Mouse (Mus musculus): Measurements from ENCODE around the gene Gm10477. TPM values are rescaled to one million over a fixed set of nuclear protein-coding genes. Genes with fewer than 3 reads are reported as not detected.
"Not testable (repeated sequence)": the region's sequence is repeated elsewhere in the genome, so short reads cannot be mapped to it uniquely, and the experiment has no call there.

Gene Gm10477
- polyA plus RNA-seq (2012; rRNA removed) = not detected in 2 replicates

GRCm38 (mm10) chrX:56524442-56524841 is at the start of gene Gm10477:
Gene Gm10477 (plus strand): TSS chrX:56524742.
- not testable (repeated sequence) for DNase-seq (ENCODE audit: low read depth)

GRCm38 (mm10) chrX:56477553-56477952 is 47.0 kb upstream of the Gm10477 start:
- DNase-seq (ENCODE audit: low read depth) = no peak
- TF ChIP-seq POLR2A (IDR thresholded peaks at IDR 0.05; ENCODE audit: borderline replicate concordance, extremely low read depth, insufficient read depth, insufficient read length, poor library complexity, severe bottlenecking) (no peak), CTCF (IDR thresholded peaks at IDR 0.05; ENCODE audit: borderline replicate concordance, extremely low read depth, insufficient read depth, insufficient read length) (no peak)

DNA sequence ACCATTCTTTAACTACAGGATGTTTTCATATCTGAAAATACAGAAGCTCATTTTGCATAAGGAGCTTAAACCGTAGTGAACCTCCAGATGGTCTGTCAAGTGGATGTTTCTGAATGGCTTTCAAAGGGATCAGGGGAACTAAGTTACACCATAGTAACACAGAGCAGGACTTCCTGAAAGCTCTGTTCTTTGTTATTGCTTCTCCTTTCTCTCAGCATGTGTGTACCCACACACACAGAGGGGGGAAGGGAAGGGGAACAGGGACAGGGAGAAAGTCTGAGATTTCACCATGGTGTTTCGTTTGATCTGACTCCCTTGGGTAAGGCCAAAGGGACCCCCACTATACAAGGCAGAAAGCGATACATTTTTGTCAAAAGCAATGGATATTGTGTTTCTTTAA is 42.6 kb upstream of the Gm10477 start:
- TF ChIP-seq CTCF (IDR thresholded peaks at IDR 0.05; ENCODE audit: borderline replicate concordance, extremely low read depth, insufficient read depth, insufficient read length) = no peak
- TF ChIP-seq POLR2A (IDR thresholded peaks at IDR 0.05; ENCODE audit: borderline replicate concordance, extremely low read depth, insufficient read depth, insufficient read length, poor library complexity, severe bottlenecking) = no peak
- DNase-seq (ENCODE audit: low read depth) = peak; percentile 5

- DNase-seq (ENCODE audit: low read depth) = peak; percentile 82
- TF ChIP-seq POLR2A (IDR thresholded peaks at IDR 0.05; ENCODE audit: borderline replicate concordance, extremely low read depth, insufficient read depth, insufficient read length, poor library complexity, severe bottlenecking) (no peak), CTCF (IDR thresholded peaks at IDR 0.05; ENCODE audit: borderline replicate concordance, extremely low read depth, insufficient read depth, insufficient read length) (peak; percentile 69; the same call in 1 of the 2 replicates)
These were observed 34.8 kb upstream of the Gm10477 start for GRCm38 (mm10) chrX:56489758-56490157.

DNA sequence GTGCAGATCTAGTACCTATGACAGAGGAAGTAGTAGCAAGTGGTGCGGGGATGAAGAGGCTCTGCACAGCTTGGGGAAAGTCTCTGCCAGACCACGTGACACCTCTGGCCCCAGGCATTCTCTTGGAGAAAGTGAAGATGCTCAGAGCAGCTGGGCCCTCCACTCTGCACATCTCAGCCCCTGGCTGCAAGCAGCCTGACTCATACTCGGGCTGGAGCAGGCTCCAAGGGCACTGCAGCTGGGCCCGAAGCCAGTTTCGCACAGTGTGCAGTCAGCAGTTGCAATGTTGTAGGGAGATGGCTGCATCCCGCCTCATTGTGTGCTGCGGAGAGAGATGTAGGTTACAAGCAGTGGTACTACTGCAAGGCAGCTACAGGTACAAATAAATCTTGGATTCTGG is 27.3 kb upstream of the Gm10477 start:
- peak; percentile 3 for DNase-seq (ENCODE audit: low read depth)
- TF ChIP-seq CTCF (IDR thresholded peaks at IDR 0.05; ENCODE audit: borderline replicate concordance, extremely low read depth, insufficient read depth, insufficient read length) (no peak), POLR2A (IDR thresholded peaks at IDR 0.05; ENCODE audit: borderline replicate concordance, extremely low read depth, insufficient read depth, insufficient read length, poor library complexity, severe bottlenecking) (no peak)

GRCm38 (mm10) chrX:56531266-56531665 is 6.7 kb downstream of the Gm10477 start:
- TF ChIP-seq CTCF (IDR thresholded peaks at IDR 0.05; ENCODE audit: borderline replicate concordance, extremely low read depth, insufficient read depth, insufficient read length) (peak; percentile 67; the same call in 1 of the 2 replicates), POLR2A (IDR thresholded peaks at IDR 0.05; ENCODE audit: borderline replicate concordance, extremely low read depth, insufficient read depth, insufficient read length, poor library complexity, severe bottlenecking) (no peak)
- DNase-seq (ENCODE audit: low read depth) = peak; percentile 68

- DNase-seq (ENCODE audit: low read depth) = peak; percentile 65
- TF ChIP-seq POLR2A (IDR thresholded peaks at IDR 0.05; ENCODE audit: borderline replicate concordance, extremely low read depth, insufficient read depth, insufficient read length, poor library complexity, severe bottlenecking) = no peak
- TF ChIP-seq CTCF (IDR thresholded peaks at IDR 0.05; ENCODE audit: borderline replicate concordance, extremely low read depth, insufficient read depth, insufficient read length) = peak; percentile 57; the same call in 1 of the 2 replicates
These were observed 12.6 kb downstream of the Gm10477 start for GRCm38 (mm10) chrX:56537162-56537561.

GRCm38 (mm10) chrX:56549506-56549905 is 25.0 kb downstream of the Gm10477 start, which contains the start of gene Gm648:
Gene Gm648 (minus strand): TSS chrX:56549606.
- TF ChIP-seq CTCF (IDR thresholded peaks at IDR 0.05; ENCODE audit: borderline replicate concordance, extremely low read depth, insufficient read depth, insufficient read length) = no peak
- TF ChIP-seq POLR2A (IDR thresholded peaks at IDR 0.05; ENCODE audit: borderline replicate concordance, extremely low read depth, insufficient read depth, insufficient read length, poor library complexity, severe bottlenecking) = no peak

GRCm38 (mm10) chrX:56553584-56553983 is 29.0 kb downstream of the Gm10477 start:
- DNase-seq (ENCODE audit: low read depth) = no peak
- TF ChIP-seq POLR2A (IDR thresholded peaks at IDR 0.05; ENCODE audit: borderline replicate concordance, extremely low read depth, insufficient read depth, insufficient read length, poor library complexity, severe bottlenecking) (no peak), CTCF (IDR thresholded peaks at IDR 0.05; ENCODE audit: borderline replicate concordance, extremely low read depth, insufficient read depth, insufficient read length) (no peak)

More at GRCm38 (mm10) chrX:56549506-56549905, 25.0 kb downstream of the Gm10477 start, which contains the start of gene Gm648:
- no peak for DNase-seq (ENCODE audit: low read depth)

DNA sequence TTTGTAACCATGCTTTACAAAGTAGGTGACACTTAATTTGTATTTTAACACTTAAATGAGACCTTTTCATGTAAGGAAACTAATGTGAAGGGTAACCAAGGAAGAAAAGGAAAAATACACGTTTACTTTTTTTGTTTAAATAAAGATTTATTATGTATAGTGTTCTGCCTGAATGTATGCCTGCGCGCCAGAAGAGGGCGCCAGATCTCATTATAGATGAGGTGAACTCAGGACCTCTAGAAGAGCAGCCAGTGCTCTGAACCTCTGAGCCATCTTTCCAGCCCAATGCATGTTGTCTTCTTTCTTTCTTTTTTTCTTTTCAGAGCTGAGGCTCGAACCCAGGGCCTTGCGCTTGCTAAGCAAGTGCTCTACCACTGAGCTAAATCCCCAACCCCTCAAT is 47.9 kb downstream of the Gm10477 start:
- DNase-seq (ENCODE audit: low read depth) = peak; percentile 24
- no peak for TF ChIP-seq POLR2A (IDR thresholded peaks at IDR 0.05; ENCODE audit: borderline replicate concordance, extremely low read depth, insufficient read depth, insufficient read length, poor library complexity, severe bottlenecking)
- peak; percentile 46; the same call in 1 of the 2 replicates for TF ChIP-seq CTCF (IDR thresholded peaks at IDR 0.05; ENCODE audit: borderline replicate concordance, extremely low read depth, insufficient read depth, insufficient read length)

Other genes with a start within 250 kb of the Gm10477 start
- 3.3 and 4.1 TPM in 2 replicates for gene Zfp449, start 178.3 kb upstream of the Gm10477 start, polyA plus RNA-seq (2012; rRNA removed)
- 14.7 and 20.3 TPM in 2 replicates for gene Smim10l2a, start 150.2 kb upstream of the Gm10477 start, polyA plus RNA-seq (2012; rRNA removed)
- gene Gm2174, start 76.8 kb upstream of the Gm10477 start, polyA plus RNA-seq (2012; rRNA removed) = not detected in 2 replicates
- 52.0 and 63.7 TPM in 2 replicates for gene Ints6l, start 69.9 kb upstream of the Gm10477 start, polyA plus RNA-seq (2012; rRNA removed)
- gene Gm648, start 24.9 kb downstream of the Gm10477 start, polyA plus RNA-seq (2012; rRNA removed) = 0.29 and 0.40 TPM in 2 replicates
- 37.8 and 45.5 TPM in 2 replicates for gene Mmgt1, start 73.3 kb downstream of the Gm10477 start, polyA plus RNA-seq (2012; rRNA removed)
- 56.3 and 70.0 TPM in 2 replicates for gene Slc9a6, start 85.0 kb downstream of the Gm10477 start, polyA plus RNA-seq (2012; rRNA removed)
- gene Fhl1, start 207.0 kb downstream of the Gm10477 start, polyA plus RNA-seq (2012; rRNA removed) = 204 and 237 TPM in 2 replicates